Mouse (Mus musculus): ENCODE measurements at regions not wholly inside any gene's neighbourhood (a gene's known extent, or its start where the extent isn't known, plus 50 kb on each side); places are given as distances from the start of the nearest gene placed in this dataset.

DNA sequence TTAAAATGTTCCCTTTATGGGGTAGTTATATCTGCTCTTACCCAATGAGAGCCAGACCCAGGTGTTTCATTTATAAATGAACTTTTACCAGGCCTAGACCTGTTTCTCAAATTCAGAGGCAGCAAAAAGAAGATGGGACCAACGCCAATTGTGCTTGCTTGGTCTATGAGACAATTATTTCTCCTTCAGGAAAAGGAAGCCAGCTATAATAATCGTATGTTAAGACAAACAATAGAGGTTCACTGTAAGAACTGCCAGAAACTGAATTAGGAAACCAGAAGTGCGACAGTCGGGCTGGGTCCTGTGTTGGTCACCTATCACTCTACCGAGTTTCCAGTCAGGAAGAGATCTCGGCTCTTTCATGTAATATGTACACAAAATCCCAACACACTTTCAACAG lies 335.8 kb upstream of the Dach1 start:
- DNase-seq, result no peak

DNA sequence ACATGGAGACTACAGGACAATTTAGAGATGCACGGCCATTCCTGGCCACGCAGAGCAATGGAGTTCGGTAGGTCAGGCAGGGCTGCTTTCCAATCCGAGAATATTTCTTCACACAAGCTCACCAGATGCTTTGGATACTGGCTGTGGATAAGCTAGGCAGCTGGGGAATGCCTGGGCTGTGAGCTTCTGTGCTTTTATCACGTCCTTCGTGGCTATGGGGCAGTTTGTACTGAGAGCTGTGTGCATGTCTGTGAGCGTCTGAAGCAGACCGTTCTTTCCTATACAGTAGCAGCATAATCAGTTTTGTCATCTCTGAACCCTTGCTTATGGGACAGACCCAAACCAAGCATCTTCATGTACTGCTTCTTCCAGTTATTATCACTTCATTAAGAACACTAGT lies 307.9 kb upstream of the Dach1 start:
- DNase-seq, result no peak

GRCm38 (mm10) chr14:98471803-98472509 lies 302.4 kb upstream of the Dach1 start:
- no peak for DNase-seq

- DNase-seq, result no peak
Measured at GRCm38 (mm10) chr14:98454461-98454860, 284.9 kb upstream of the Dach1 start.

- DNase-seq, result no peak
Measured at GRCm38 (mm10) chr14:98452191-98452590, 282.6 kb upstream of the Dach1 start.

DNA sequence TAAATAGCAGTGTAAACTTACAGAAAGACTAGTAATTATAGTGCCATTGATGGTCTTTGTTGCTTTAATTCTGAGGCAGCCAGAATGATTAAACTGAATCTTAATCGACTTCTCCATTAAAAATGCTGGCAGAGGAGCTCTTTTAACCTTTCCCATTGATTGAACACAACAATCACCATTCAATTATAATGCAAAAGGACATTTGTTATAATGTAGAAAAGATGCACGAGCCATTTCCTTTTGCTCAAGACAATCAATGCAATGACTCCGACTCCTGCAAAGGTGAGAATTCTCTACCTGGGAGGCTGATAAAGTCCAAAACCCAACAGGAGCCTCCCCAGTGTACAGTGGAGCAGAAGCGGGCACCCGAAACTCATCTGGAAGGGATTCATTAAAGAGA lies 280.0 kb upstream of the Dach1 start:
- DNase-seq, result no peak

GRCm38 (mm10) chr14:98442411-98442810 lies 272.8 kb upstream of the Dach1 start:
- no peak for DNase-seq

DNA sequence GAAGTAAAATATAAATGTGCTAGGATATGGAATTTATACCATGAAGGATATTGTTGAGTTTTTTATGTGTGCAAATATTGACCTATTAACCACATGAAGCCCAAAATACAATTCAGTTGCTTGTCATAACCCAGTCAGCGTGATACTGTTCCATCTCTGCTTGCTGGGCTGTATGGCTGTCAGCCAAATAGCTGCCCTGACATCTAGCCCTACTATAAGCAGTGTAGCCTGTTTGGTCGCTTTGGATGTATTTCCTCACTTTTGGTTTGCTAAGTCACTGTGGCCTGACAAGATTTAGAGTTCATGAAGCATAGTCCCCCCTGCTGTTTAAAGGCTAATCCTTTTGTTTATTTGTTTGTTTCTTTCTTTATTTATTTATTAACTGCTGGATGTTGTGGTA lies 272.4 kb upstream of the Dach1 start:
- no peak for DNase-seq

- no peak for DNase-seq
Measured at GRCm38 (mm10) chr14:98431959-98432358, 262.4 kb upstream of the Dach1 start.

DNA sequence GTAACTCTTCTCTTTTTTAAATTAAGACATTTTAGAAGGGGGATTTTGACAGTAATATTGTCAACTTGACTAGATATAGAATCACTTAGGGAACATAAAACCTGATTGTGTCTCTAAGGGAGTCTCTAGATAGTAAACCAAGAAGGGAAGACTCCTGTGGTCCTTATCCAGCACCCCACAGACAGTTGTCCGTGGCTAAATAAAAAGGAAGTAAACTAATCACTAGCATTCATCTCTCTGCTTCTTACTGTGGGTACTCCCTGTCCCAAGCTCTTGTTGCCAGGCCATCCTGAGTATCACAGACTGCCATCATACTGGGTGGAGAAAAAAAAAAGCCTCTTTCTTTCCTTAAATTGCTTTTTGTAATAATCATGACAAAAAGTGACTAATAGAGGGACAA lies 248.2 kb upstream of the Dach1 start:
- no peak for DNase-seq

DNA sequence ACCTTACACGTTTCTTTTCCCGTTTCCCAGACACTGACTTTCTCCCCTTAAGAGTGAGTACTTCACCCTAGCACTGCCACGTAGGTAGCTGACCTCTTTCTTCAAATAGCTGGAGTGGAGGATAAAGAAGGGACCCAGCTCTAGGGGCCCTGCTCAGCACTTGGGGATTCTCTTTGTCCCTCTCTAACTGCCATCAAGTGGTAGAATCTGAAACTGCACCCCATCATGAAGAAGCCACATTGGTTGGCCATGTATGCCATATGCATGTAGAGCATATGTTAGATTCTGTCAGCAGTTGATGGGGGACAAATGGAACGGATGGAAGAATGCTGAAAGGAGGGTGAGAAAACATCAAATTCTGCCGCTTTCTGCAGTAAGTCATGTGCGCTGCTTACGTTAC lies 244.6 kb upstream of the Dach1 start:
- no peak for DNase-seq

DNA sequence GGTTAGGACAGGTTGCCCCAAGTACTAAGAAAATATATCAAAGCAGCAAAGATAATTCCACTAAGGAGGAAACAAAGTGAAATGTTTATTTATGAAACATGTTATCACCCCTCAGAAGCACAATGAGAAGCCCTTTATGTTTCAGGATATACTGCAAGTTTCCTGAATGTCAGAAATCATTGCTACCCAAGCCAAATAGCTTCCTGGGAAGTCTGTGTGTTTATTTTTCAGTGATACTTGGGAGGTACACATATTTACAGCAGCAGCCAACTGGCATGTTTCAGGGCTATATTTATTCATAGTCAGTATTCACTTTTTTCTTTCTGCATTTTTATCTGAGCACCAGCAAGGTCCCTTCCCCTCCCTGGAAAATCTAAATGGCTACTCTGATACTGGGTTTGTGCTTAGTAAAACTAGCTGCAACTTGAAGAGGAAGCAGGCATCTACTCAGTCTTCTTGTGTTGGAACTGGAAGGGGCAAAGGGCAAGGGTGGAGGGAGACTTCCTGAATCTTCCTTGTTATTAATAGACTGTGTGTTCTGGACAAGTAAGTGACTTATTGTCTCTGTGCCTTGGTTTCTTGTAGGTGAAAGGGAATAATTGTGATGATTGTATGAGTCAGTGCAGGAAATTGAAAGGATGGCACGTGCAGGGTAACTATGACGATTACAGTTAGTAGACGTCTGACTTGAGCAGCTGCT lies 236.5 kb upstream of the Dach1 start:
- no peak for DNase-seq

DNA sequence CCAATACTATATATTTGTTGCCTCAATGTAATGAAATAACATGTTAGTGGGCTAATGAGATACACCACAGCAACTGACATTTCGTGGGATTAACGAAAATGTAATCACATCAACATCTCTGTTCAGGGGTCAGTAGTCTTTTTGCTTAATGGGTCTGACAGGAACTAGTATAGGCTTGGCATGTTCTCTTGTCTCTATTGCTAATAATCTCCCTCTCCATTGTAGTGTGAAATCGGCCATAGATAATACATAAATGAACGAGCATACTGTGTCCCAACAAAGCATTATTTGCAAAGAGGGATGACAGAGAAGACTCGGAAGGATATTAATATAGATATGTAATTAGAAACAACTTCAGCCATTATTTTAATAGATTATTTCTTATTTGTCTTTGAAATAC lies 234.5 kb upstream of the Dach1 start:
- DNase-seq, result no peak

GRCm38 (mm10) chr14:98387871-98388270 lies 218.3 kb upstream of the Dach1 start:
- DNase-seq, result no peak
